Mouse (Mus musculus) adrenal gland, postnatal 4 days (tissue): ENCODE measurements around the gene Rpp14. TPM values are rescaled to one million over a fixed set of nuclear protein-coding genes. Genes with fewer than 3 reads are reported as not detected.
A peak's percentile ranks its signal among the peaks of the same experiment; 100 is the strongest.

Experiments
- DNase-seq, 2 experiments: peaks; one replicate each; pipeline ENCODE4 v3.0.0; 2021 to 2022; ENCODE audit warnings: low spot score in 2 of 2, mixed read lengths in 2 of 2
- total RNA-seq, 2 experiments: library from RNA; stranded (reverse); gene quantifications; 2 replicates each; pipeline ENCODE4 v1.2.3; 2021

Rpp14 gene
- total RNA-seq, 2 experiments from 2014 or later: 25.8 to 37.4 TPM

GRCm38 (mm10) chr14:8054310-8055102 is 25.7 kb upstream of the Rpp14 start:
- no peak for DNase-seq

- no peak for DNase-seq
Measured at GRCm38 (mm10) chr14:8056076-8056475, 24.1 kb upstream of the Rpp14 start.

- DNase-seq: no peak
Measured at GRCm38 (mm10) chr14:8059938-8060337, 20.2 kb upstream of the Rpp14 start.

- no peak for DNase-seq
Measured at GRCm38 (mm10) chr14:8062076-8062475, 18.1 kb upstream of the Rpp14 start.

- DNase-seq: no peak
Measured at GRCm38 (mm10) chr14:8062537-8063301, 17.4 kb upstream of the Rpp14 start.

- DNase-seq: no peak
Measured at GRCm38 (mm10) chr14:8063835-8064785, 16.1 kb upstream of the Rpp14 start.

GRCm38 (mm10) chr14:8080718-8081117 is 551 bp downstream of the Rpp14 start:
- DNase-seq: no peak

- DNase-seq: no peak
Measured at GRCm38 (mm10) chr14:8082949-8083348, 2.8 kb downstream of the Rpp14 start.

GRCm38 (mm10) chr14:8089016-8089415 is 8.8 kb downstream of the Rpp14 start:
- DNase-seq: no peak

- DNase-seq: no peak
Measured at GRCm38 (mm10) chr14:8092573-8092972, 12.4 kb downstream of the Rpp14 start.

GRCm38 (mm10) chr14:8093427-8093826 is 13.3 kb downstream of the Rpp14 start:
- no peak for DNase-seq

GRCm38 (mm10) chr14:8094931-8095561 is 14.9 kb downstream of the Rpp14 start:
- DNase-seq: no peak

- no peak for DNase-seq
Measured at GRCm38 (mm10) chr14:8095562-8095950, 15.4 kb downstream of the Rpp14 start.

GRCm38 (mm10) chr14:8097978-8098686 is 18.0 kb downstream of the Rpp14 start, which contains the start of gene Pxk:
Gene Pxk (plus strand): TSS chr14:8098211.
- DNase-seq: peak; percentile 78 to 82

- DNase-seq: no peak
Measured at GRCm38 (mm10) chr14:8098687-8098995, 18.5 kb downstream of the Rpp14 start.

- no peak for DNase-seq
Measured at GRCm38 (mm10) chr14:8099561-8100021, 19.4 kb downstream of the Rpp14 start.

- no peak for DNase-seq
Measured at GRCm38 (mm10) chr14:8101886-8102285, 21.7 kb downstream of the Rpp14 start.

- DNase-seq: no peak
Measured at GRCm38 (mm10) chr14:8102676-8103075, 22.5 kb downstream of the Rpp14 start.

GRCm38 (mm10) chr14:8108047-8108446 is 27.9 kb downstream of the Rpp14 start:
- no peak for DNase-seq

- DNase-seq: no peak
Measured at GRCm38 (mm10) chr14:8108976-8109375, 28.8 kb downstream of the Rpp14 start.
